Mouse (Mus musculus) stomach, postnatal 0 days (tissue): ENCODE measurements around the gene Magea1. TPM values are rescaled to one million over a fixed set of nuclear protein-coding genes. Genes with fewer than 3 reads are reported as not detected.
A peak's percentile ranks its signal among the peaks of the same experiment; 100 is the strongest.
"Not testable (repeated sequence)": the region's sequence is repeated elsewhere in the genome, so short reads cannot be mapped to it uniquely, and the experiment has no call there.

Experiments
- ATAC-seq: fragments of 200-750 bp; cut with Nextera tagmentation; 2 replicates; pipeline ENCODE4 v1.8.0; 2017; ENCODE audit not compliant: low FRiP score, low TSS enrichment
- DNase-seq: peaks from one replicate; pipeline ENCODE4 v3.0.0-alpha.2; 2016; ENCODE audit warnings: low spot score
- H3K27ac ChIP-seq: fragments of 300-500 bp; sonication (generic); replicated peaks from 2 replicates; pipeline ENCODE4 v1.5.1; 2014; ENCODE audit warnings: mild to moderate bottlenecking, control low read depth
- H3K27me3 ChIP-seq: fragments of 300-500 bp; sonication (generic); 2 replicates; pipeline ENCODE4 v1.6.1; 2014; ENCODE audit warnings: low read length; ENCODE audit not compliant: control insufficient read depth, insufficient read depth
- H3K36me3 ChIP-seq: fragments of 300-500 bp; sonication (generic); 2 replicates; pipeline ENCODE4 v1.6.1; 2014; ENCODE audit warnings: low read length, mixed read lengths; ENCODE audit not compliant: control insufficient read depth, insufficient read depth
- H3K4me1 ChIP-seq: fragments of 300-500 bp; sonication (generic); replicated peaks from 2 replicates; pipeline ENCODE4 v1.6.1; 2014; ENCODE audit warnings: antibody characterized with exemption; ENCODE audit not compliant: control insufficient read depth, insufficient read depth
- H3K4me2 ChIP-seq: fragments of 300-500 bp; sonication (generic); replicated peaks from 2 replicates; pipeline ENCODE4 v1.6.1; 2014; ENCODE audit warnings: low read depth, mild to moderate bottlenecking, control low read depth, moderate library complexity
- H3K4me3 ChIP-seq: fragments of 300-500 bp; sonication (generic); 2 replicates; pipeline ENCODE4 v1.5.1; 2014; ENCODE audit warnings: low read depth, low read length, control low read depth
- H3K9ac ChIP-seq: fragments of 300-500 bp; sonication (generic); 2 replicates; pipeline ENCODE4 v1.6.1; 2014; ENCODE audit warnings: mild to moderate bottlenecking, low read length, control low read depth, mixed read lengths
- H3K9me3 ChIP-seq: fragments of 300-500 bp; sonication (generic); 2 replicates; pipeline ENCODE4 v1.6.1; 2016; ENCODE audit warnings: low read length; ENCODE audit not compliant: control insufficient read depth
- CTCF ChIP-seq: IDR thresholded peaks from 2 replicates; pipeline ENCODE4 v1.5.1; 2016; ENCODE audit warnings: antibody characterized with exemption, low read depth, mild to moderate bottlenecking, moderate library complexity
- EP300 ChIP-seq: optimal IDR thresholded peaks from 2 replicates; pipeline ENCODE3; 2016; ENCODE audit warnings: antibody characterized with exemption
- WGBS: fragments of 180-500 bp; shearing (Covaris S2); extraction: QIAGEN DNeasy Blood & Tissue Kit; methylation state at CpG from one replicate; pipeline ENCODE4 v1.1.7; 2014; 5-methylcytosine and 5-hydroxymethylcytosine counted together
- polyA plus RNA-seq: library from polyadenylated mRNA; unstranded; fragments of >200 nt; fragmentation: Nextera tagmentation; extraction: Ambion mirVana; gene quantifications from 2 replicates; pipeline ENCODE4 v1.2.1, GENCODE M21; 2015

The Magea1 gene
- polyA plus RNA-seq, result not detected in 2 replicates

DNA sequence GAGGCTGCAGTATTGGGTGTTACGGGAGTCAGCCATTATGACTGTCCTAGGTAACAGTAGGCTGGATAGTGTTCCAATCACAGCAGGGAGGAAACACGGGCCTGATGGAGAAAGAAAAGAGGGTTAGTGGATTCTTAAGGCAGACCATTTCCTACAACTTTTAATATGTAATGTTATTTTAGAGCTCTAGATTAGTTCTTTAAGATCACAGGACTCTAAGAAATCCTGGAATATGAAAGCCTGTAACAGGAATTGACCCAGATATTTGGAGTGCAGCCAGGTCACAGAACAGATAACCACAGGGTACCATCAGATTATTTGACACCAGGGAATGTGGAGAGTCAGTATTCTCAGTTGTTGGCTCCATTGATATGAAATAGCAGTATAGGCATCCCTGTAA, at the start of gene Magea1:
Gene Magea1, minus strand, starts transcription at position 101 of the 400 bp plus-strand sequence.
- H3K36me3 ChIP-seq, H3K27me3 ChIP-seq, H3K9ac ChIP-seq, H3K4me1 ChIP-seq, H3K4me3 ChIP-seq, H3K4me2 ChIP-seq, ATAC-seq, DNase-seq, H3K27ac ChIP-seq, H3K9me3 ChIP-seq: not testable (repeated sequence)
- WGBS, result 67% methylated on average over 1 of the region's 2 CpGs

DNA sequence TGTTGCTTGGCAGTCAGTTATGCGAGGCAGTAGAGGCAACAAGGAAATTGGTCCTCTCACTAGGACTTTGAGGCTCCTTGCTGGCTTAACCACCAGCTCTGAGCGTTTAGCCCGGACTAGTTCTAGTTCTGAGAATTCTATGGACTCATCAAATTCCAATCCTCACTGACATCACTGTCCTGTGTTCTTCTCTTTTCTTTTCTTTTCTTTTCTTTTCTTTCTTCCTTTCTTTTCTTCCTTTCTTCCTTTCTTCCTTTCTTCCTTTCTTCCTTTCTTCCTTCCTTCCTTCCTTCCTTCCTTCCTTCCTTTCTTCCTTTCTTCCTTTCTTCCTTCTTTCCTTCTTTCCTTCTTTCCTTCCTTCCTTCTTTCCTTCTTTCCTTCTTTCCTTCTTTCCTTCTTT, 38.7 kb upstream of the Magea1 start, which contains the start of gene Cldn34b2:
Gene Cldn34b2, minus strand, starts transcription at position 101 of the 400 bp plus-strand sequence.
- H3K27ac ChIP-seq, H3K4me2 ChIP-seq, H3K27me3 ChIP-seq, H3K36me3 ChIP-seq, H3K4me3 ChIP-seq, DNase-seq, H3K4me1 ChIP-seq, H3K9me3 ChIP-seq, H3K9ac ChIP-seq, ATAC-seq: not testable (repeated sequence)
- 75% methylated on average over 3 of the region's 3 CpGs for WGBS

DNA sequence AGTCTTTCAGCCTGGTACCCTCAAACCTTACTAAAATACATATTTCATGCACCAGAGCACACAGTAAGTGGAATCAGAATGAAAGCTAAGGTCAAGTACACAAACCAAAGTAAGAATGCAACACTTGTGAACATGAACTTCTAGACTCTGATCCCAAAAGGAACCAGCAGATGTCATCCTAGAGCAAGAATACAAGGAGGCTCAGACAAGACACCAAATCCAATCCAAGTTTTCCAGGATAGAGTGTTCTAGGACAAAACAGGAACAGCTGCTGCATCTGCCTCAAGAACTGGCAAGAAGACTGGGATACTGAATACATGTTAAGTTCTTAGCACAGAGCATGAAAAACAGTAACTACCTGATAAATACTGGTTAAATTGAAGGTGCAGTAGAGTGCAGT, 8.4 kb upstream of the Magea1 start:
- Histone ChIP-seq H3K9me3 (no peaks in the 10 kb centered on the region), H3K9ac (no peak overlapping the region), H3K4me3 (no peak overlapping the region), H3K27me3 (no peaks in the 10 kb centered on the region), H3K27ac (no peak overlapping the region), H3K4me2 (no peak overlapping the region), H3K36me3 (no peaks in the 10 kb centered on the region), H3K4me1 (no peaks in the 10 kb centered on the region)
- ATAC-seq, result no peak
- DNase-seq, result no peak
- TF ChIP-seq CTCF, result peak; percentile 67
- TF ChIP-seq EP300, result no peak

DNA sequence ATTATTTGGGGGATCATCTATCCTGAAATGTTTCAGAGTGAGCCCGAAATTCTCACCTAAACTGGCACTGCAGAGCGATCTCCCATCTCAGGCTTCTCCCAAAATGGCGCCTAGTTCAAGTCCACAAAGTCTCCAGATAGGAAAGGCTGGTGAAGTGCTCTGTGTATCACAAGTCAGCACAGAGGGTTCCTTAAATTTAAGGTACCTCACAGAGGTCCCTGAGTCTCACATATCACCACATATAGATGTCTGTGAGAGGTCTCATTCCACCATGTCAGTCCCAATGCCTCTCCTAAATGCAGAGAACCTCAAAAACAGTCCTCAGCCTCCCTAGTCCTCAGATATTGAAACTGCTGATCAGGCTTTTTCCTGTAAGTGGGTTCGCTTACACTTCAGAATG, 4.0 kb upstream of the Magea1 start, which contains the start of gene Magea2:
Gene Magea2, minus strand, starts transcription at position 101 of the 400 bp plus-strand sequence.
- ATAC-seq, H3K9me3 ChIP-seq, H3K4me1 ChIP-seq, H3K4me3 ChIP-seq, H3K36me3 ChIP-seq, DNase-seq, H3K27me3 ChIP-seq, H3K27ac ChIP-seq, H3K9ac ChIP-seq, H3K4me2 ChIP-seq: not testable (repeated sequence)
- 91% methylated on average over 3 of the region's 4 CpGs for WGBS

DNA sequence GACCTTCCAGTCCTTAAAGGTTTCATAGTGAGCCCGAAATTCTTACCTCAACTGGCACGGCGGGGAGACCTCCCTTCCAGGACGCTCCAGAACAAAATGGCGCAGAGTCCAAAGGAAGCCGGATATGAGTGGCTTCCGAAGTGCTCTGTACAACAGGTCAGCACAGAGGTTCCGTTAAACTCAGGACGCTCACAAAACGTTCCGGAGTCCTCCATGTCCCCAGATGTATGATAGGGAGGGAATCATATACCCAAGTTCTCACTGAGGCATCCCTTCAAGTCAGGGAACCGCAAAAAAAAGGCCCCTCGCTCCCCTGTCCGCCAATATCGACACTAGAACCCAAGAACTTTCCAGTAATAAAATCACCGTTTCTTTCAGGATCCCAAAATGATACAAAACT, 26.5 kb downstream of the Magea1 start, which contains the start of gene Magea5:
Gene Magea5, minus strand, starts transcription at position 101 of the 400 bp plus-strand sequence.
- H3K4me3 ChIP-seq, H3K4me2 ChIP-seq: not testable (repeated sequence)

More for the DNA sequence above, 26.5 kb downstream of the Magea1 start, which contains the start of gene Magea5:
- DNase-seq, H3K36me3 ChIP-seq, H3K4me1 ChIP-seq, ATAC-seq, H3K27ac ChIP-seq, H3K9ac ChIP-seq, H3K9me3 ChIP-seq, H3K27me3 ChIP-seq: not testable (repeated sequence)
- 86% methylated on average over 12 of the region's 16 CpGs for WGBS

Other genes starting within 250 kb of the Magea1 start
- not detected in 2 replicates for gene Cldn34b1, start 199.5 kb downstream of the Magea1 start, polyA plus RNA-seq
- not detected in 2 replicates for gene Magea6, start 153.8 kb downstream of the Magea1 start, polyA plus RNA-seq
- not detected in 2 replicates for gene Magea3, start 140.3 kb downstream of the Magea1 start, polyA plus RNA-seq
- not detected in 2 replicates for gene Magea8, start 93.9 kb downstream of the Magea1 start, polyA plus RNA-seq
- gene Magea5, start 26.6 kb downstream of the Magea1 start, polyA plus RNA-seq, result not detected in 2 replicates
- gene Magea2, start 3.9 kb upstream of the Magea1 start, polyA plus RNA-seq, result not detected in 2 replicates
- not detected in 2 replicates for gene Cldn34b2, start 38.6 kb upstream of the Magea1 start, polyA plus RNA-seq
- 206 and 219 TPM in 2 replicates for gene Sat1, start 126.7 kb upstream of the Magea1 start, polyA plus RNA-seq
- gene Acot9, start 172.7 kb upstream of the Magea1 start, polyA plus RNA-seq, result 32.8 and 34.3 TPM in 2 replicates